Mouse (Mus musculus) cerebellum, adult 9-11 months (tissue): Measurements from ENCODE around the gene C4bp.
"Not testable (repeated sequence)": the region's sequence is repeated elsewhere in the genome, so short reads cannot be mapped to it uniquely, and the experiment has no call there.

Source experiments
- DNase-seq: peaks from one replicate; pipeline ENCODE4 v3.0.0; 2022

C4bp gene

DNA sequence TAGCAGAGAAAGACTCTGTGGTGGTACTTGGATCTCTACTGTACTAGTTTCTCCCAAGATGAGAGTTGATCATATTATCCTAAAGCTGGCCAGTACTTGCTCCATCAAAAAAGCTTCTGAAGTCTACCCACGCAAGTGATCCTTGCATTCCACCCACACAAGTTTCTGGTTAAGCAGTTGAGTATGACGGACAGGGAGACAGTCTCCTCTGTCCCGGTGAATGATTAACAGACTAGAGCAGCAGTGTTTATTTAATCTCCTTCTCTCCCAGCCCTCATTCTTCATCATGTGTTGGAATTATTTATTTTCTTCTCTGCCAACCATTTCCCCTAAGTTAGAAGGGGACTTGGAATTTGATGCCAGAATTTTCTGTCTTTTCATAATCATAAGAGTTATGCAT lies at the start of gene C4bp:
Gene C4bp, minus strand, starts transcription at position 179 of the 400 bp plus-strand sequence.
- no peak for DNase-seq

DNA sequence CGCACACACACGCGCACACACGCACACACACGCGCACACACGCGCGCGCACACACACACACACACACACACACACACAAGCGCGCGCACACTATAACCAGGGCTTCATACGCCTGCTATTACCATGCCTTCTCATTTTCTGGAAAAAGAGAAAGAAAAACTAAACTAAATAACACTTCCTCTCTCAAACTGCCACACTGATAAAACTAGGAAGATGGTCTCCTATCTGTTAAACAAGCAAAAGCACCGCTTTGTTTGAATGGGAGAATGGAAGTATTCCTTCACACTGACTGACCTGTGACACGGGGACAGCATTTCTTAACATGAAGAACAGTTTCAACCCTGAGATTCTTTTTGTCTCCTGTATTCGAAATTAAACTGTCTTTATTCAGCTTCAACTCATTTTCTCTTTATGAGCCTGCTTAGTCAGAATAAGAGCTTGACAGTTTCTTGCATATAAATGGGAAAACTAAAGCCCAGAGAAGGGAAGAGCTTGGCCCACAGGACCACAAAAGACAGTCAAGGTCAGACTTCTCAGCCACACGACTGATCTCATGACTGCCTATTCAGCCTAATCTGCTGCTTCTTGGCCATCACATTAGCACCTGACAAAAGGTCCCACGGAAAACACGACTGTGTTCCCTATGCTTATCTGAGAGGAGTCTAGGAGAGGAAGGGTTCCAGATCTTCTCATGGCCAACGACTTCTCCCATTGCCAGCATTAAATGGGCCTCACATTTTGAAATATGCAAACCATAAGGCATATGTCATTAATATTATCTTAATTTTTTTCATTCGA lies 49.0 kb upstream of the C4bp start:
- no peak for DNase-seq

DNA sequence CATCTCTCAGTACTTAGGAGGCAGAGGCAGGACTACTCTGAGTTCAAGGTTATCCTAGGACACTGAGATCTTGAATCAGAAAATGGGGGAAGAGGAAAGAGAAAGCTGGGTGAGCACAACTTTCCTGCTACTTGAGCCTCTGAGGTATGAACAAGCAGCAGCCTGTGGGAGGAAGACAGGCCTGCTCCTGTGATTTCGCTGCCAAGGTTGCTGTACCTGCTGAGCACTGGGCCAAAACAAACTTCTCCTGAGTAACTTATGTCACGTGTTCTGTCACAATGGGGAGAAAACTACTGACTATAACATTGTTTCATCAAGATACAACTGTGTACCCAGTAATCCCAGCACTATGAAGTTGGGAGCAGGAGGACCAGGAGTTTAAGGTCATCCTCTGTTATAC lies 42.2 kb upstream of the C4bp start:
- no peak for DNase-seq

- DNase-seq, result no peak
Measured at GRCm38 (mm10) chr1:130701976-130702375, 40.5 kb upstream of the C4bp start.

GRCm38 (mm10) chr1:130699937-130700633 lies 38.7 kb upstream of the C4bp start:
- DNase-seq, result peak; percentile 62

DNA sequence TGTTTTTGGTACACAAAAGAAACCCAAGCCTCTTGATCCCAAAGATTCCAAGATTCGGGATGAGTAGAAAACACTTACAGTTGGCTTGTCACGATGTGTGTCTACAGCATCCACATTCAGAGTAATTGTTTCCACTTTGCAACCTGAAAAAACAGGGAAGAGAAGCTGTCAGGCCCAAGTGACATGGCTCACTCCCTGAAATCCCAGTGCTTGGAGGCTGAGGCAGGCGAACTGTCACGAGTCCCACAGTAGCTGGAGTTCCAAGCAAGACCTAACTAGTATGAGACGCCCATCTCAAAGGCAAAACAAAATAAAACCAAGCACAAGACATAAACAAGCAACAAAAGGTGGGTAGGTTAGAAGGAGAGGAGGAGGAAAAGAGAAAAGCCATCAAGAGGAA lies 37.2 kb upstream of the C4bp start:
- DNase-seq, result no peak

GRCm38 (mm10) chr1:130683905-130684304 lies 22.5 kb upstream of the C4bp start:
- DNase-seq, result no peak

DNA sequence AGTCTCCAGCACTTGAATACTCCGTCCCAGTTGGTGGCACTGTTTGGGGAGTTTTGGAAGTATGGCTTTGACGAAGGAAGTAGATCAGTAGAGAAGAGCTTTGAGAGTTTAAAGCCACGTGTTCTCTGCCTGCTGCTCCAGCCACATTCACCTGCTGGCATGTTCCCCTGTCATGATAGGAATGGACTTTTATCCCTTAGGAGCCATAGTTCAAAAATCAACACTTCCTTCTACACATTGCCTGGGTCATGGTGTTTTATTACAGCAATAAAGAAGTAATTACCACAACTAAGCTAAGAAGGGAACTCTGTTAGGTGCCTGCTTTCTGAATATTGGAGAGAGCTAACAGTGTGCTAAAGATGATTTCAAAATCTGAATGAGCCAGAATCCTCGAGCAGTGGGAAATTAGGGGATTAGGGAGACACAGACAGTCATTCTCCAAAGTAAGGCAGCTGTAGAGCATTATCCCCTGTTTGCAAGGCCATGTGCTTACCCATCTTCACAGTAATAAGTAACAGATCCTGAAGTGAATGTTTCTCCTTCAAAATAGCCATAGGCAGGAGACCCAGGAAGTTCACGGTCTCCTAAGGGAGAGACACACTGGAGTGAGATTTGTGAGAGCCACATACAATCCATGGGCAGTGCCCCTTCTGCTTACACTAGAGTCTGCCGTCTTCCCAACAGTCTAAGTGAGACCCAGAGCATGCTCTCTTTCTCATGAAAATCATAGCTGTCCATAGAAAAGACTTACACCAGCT lies 20.4 kb upstream of the C4bp start:
- DNase-seq, result no peak

GRCm38 (mm10) chr1:130681075-130681474 lies 19.6 kb upstream of the C4bp start:
- no peak for DNase-seq

DNA sequence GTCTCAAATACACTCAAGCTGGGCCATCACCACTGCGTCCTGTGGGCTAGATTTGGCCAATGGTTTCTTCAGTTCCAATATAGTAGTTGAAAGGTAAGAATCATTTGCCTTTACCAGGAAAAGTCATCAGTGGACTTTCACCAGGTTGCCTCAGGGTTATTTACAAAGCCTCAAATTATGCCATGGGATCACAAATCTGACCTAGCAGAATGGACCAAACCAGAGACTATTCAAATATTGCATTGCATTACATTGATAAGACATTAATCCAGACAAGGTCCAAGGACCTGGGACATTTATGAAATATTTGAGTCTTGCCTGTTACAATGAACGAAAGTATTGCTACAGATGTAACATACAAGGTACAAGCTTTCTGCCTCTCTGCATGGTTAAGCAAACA lies 17.1 kb upstream of the C4bp start:
- DNase-seq, result no peak

DNA sequence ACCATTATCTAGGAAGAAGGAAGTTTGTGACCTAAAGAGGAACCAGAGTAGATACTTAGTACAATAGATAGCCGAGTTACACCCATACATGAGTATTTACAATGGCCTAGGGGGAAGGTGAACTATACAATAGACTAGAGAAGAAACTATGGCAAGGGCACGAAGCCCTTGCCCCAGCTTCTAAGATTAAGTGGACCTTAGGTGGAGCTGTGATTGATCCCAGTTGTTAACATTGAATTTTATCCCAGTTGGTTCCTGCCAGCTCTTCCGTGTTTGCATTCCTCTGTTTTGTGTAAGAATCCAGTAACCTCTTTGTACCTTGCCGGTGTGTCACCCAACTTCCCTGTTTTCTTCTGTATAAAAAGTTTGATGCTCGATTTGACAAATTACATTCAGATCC lies 2.1 kb upstream of the C4bp start:
- not testable (repeated sequence) for DNase-seq

GRCm38 (mm10) chr1:130659641-130660040 lies 1.8 kb downstream of the C4bp start:
- peak; percentile 4 for DNase-seq

DNA sequence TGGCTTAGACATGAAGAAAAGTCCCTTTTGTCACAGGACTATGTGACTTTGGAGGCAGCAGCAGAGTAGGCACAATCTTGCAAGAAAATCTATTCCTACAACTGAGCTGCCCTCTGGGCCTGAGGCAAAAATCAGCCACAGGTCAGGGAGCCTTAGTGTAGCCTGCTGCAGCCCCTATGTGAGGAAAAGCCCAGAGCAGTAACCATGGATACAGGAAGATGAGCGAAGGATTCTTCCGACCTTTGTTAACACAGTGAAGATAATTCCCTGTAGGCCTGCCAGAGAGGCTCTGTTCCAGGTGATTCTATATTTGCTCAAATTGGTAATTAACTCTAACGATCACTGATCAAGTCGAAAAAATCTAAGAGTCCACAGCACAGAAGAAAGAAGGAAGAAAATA lies 17.3 kb downstream of the C4bp start:
- no peak for DNase-seq

DNA sequence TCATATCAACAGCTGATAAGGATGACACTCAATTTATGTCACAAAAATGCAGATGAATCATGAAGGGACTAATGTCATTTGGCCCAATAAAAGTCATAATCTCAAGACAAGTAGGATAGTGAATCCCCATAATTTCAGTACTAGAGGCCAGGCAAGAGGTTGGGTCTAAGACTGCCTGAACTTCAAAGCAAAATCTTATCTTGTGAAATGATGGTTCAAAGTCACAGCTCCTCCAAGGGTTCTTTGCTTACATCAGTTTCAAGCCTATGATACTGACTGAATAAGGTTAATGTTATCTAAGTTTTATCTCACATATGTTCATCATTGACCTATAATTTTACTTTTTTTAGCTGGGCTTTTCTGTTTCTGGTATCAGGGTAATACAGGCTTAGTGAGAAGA lies 20.5 kb downstream of the C4bp start:
- no peak for DNase-seq

DNA sequence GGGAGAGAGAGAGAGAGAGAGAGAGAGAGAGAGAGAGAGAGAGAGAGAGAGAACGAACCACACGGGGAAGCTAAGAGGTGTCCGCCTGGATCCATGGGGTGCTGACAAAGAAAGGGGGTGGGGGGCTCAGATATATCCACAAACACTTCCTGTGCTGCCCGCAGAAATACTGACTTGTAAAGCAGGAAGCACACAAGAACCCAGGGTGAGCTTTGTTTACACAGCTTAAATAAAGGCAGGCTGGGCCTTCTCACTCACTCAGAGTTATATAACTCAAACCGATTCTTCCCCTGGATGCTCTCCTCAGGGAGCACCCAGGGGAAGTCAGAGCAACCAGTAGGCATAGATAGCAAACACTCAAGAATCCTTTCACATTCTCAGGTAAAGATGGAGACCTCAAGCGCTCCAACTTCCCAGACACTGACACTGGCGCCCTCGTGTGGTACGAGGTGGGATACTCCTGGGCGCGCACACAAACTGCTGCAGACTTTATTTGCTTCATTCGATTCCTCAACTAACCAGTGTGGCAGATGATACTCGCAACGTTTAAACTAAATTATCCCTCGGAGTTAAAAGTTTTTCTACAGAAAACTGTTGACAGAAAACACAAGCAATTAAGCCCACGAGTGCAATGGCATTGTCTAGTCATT lies 27.5 kb downstream of the C4bp start:
- DNase-seq, result peak; percentile 9

- no peak for DNase-seq
Measured at GRCm38 (mm10) chr1:130633316-130633715, 28.1 kb downstream of the C4bp start.

DNA sequence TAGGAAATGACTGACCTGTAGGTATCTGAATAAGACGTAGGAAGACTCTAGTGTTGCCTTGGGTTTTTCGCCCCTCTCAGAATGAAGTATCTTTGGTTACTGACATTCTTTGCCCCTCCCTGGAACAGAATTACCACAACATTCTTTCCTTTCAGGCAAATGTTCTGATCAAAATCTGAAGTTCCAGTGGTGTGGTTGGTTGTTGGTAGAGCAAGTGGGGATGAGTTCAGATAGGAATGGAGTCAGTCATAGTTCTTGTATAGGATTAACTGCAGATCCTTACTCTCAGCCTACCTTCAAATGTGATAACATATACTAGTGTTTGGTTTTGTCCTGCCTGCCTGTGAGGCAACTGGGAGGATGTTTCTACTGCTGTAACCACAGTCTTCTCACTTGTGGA lies 31.9 kb downstream of the C4bp start, which contains the start of gene Zp3r:
Gene Zp3r, minus strand, starts transcription at position 101 of the 400 bp plus-strand sequence.
- DNase-seq, result no peak

- DNase-seq, result no peak
Measured at GRCm38 (mm10) chr1:130596291-130596690, 65.1 kb downstream of the C4bp start.

DNA sequence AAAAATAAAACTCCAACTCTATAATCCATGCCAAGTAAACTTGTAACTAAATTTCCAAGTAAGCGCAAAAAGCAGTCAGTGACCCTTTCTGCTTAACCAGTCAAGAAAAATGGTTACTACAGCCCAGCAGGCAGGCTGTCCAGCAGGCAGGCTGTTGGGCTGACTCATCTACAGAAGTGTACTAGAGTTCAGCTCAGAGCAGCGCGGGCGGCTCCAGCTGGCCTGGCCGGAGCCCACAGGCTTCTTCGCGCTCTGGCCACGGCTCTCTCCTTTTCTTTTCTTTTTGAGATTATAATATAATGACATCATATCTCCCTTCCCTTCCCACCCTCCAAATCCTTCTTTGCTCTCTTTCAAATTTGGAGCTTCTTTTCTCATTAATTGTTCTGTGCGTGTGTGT lies 72.8 kb downstream of the C4bp start:
- no peak for DNase-seq
